Mouse (Mus musculus) retina, embryonic 14.5 days (tissue): ENCODE measurements at regions not wholly inside any gene's neighbourhood (a gene's known extent, or its start where the extent isn't known, plus 50 kb on each side); places are given as distances from the start of the nearest gene placed in this dataset.
"Not testable (repeated sequence)": the region's sequence is repeated elsewhere in the genome, so short reads cannot be mapped to it uniquely, and the experiment has no call there.

Experiments used
- DNase-seq: peaks from one replicate; pipeline ENCODE4 v3.0.0-alpha.2; 2015; ENCODE audit warnings: low spot score

DNA sequence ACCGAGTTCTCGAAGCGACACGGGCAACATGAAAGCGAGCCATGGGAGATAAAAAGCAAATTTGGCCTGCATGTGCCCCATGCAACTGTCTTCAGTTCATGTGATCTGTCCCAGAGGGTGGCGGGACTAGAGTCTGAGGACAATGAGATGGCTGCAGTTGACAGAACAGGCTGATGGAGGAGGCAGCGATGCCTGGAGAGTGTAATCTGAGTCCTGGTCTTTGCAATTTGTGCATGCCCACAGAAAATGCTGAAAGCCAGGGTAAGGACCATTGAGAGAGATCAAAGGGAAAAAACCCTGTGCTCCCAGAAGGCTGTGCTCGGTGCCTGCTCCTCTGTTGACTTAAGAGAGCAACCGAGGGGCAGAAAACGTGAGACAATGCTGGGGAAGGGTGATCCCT lies 624.8 kb upstream of the BB014433 start:
- DNase-seq, result no peak

- no peak for DNase-seq
These were observed 624.4 kb upstream of the BB014433 start for GRCm38 (mm10) chr8:15670298-15670697.

- DNase-seq, result no peak
These were observed 623.6 kb upstream of the BB014433 start for GRCm38 (mm10) chr8:15669515-15669914.

DNA sequence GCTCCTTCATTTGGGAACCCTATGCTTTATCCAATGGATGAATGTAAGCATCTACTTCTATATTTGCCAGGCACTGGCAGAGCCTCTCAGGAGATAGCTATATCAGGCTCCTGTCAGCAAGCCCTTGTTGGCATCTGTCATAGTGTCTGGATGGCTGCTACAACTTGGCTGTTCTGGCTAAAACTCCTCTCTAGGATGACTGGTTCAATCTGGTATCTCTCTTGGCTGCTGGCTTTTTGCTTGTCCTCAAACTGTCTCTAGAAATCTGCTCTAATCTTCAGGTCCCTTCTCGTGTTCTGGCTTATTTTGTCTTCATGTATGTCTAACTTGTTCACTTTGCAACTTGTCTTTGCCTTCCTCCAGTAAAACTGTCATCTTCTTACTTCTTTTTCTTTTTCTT lies 614.7 kb upstream of the BB014433 start:
- no peak for DNase-seq

DNA sequence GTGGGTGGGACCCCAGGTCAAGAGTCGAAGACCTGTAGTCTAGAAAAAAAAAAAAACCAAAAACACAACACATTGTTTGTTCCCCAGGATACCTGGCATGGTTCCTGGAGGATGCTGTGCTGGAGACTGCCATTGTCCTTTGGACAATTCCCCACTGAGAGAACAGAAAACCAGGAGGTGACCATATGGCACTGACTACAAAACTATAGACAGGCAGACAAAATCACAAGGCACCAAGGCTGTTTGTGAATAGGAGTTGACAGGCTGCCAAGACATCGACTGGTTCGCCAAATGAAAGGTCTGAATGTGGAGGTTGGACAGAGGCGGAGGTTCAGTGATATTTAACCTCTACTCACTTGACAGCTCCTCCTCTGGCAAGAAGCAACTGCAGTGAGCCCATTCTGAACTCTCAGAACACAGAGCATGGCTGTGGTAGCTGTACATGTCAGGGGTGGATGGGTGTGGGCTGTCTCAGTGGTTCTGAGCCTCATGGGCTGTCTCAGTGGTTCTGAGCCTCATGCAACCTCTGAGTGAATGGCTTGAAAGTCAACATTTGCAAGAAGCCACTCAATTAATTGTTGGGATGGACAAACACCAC lies 589.0 kb upstream of the BB014433 start:
- DNase-seq, result no peak

GRCm38 (mm10) chr8:15628584-15628983 lies 582.7 kb upstream of the BB014433 start:
- DNase-seq, result no peak

DNA sequence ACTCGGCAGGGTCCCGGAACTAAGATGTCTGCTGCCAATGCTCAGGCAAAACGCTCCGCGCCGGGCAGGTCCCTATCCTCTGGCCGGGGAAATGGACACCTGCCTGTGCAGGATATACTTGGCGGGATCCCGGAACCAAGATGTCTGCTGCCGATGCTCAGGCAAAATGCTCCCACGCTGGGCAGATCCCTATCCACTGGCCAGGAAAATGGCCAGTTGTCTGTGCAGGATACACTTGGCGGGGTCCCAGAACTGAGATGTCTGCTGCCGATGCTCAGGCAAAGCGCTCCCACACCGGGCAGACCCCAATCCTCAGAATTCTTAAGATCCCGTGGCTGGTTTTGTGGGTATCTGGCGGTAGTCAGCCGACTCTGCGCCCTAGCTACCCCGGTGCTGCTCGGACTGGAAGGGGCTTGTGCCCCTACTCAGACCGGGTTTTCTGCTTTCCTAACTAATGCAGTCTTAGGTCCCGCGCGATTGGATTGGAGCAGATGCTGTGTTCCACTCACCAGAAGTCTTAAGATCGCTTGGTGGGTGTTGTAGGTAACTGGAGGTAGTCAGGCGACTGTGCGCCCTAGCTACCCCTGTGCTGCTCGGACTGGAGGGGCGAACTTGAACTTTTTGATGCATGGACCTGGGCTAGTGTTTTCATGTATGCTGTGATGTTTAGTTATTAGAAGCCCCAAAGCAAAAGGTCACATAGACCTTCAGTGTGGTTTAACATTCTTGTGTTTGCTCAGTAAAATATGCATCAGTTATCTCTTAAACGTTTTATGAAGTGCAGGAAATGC lies 577.9 kb upstream of the BB014433 start:
- not testable (repeated sequence) for DNase-seq

GRCm38 (mm10) chr8:15610217-15610616 lies 564.3 kb upstream of the BB014433 start:
- DNase-seq, result no peak

- no peak for DNase-seq
These were observed 561.8 kb upstream of the BB014433 start for GRCm38 (mm10) chr8:15607598-15608215.

DNA sequence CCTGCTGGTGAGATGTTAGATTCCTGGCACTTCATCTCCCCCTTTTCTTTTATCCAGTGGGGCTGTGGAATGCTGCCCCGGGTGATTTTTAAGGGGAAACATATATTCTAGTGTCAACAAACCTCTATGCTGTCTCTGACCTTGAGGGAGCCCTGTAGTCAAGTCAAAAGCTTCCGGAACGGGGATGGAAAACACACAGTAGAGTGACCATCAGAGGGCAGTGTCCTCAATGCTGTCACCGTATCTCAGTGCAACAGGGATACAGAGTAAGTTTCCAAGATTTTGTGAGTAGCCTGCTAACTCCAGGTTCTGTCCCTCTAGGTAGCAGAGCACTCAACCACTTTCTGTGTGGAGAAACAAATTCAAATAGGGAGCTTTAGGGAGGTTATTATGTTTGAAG lies 555.7 kb upstream of the BB014433 start:
- no peak for DNase-seq

GRCm38 (mm10) chr8:15593106-15593505 lies 547.2 kb upstream of the BB014433 start:
- no peak for DNase-seq

DNA sequence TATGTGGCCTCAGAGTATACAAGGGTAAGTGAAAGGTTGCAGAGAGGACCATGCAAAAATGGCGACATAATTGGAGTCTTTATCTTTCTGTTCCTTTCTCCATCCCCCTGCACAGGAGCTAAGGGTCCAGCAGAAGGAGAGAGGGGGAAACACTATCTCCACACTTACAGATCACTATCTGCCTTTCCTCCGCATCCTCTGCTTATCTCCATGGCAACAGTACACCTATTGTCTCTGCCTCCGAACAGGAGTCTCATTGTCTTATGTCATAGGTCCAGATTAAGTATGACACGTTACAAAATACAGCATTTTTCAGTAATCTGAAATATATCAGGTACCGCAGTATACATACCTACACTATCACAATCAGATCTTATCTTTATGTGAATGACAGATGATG lies 537.9 kb upstream of the BB014433 start:
- no peak for DNase-seq

DNA sequence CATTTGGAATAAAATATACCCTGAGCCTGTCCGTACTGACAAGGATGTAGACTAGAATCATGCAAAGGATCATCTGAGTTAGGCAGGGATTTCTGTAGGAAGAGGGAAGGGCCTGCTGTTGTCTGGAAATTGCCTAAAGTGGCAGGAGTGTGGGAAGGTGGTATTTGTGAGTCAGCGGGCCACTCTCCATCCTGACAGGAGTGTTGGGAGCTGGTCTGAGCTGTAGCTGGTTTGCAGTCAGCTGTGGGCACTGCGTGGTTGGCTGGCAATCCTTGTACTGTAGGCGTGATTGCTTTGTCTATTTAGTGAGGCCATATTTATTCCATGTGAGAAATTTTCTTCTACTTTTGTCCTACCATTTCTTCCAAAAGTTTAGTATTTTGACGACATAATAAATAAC lies 524.2 kb upstream of the BB014433 start:
- no peak for DNase-seq

- no peak for DNase-seq
These were observed 521.9 kb upstream of the BB014433 start for GRCm38 (mm10) chr8:15567742-15568141.

GRCm38 (mm10) chr8:15562310-15563296 lies 516.7 kb upstream of the BB014433 start:
- DNase-seq, result no peak

- no peak for DNase-seq
These were observed 486.1 kb upstream of the BB014433 start for GRCm38 (mm10) chr8:15532027-15532426.

GRCm38 (mm10) chr8:15525461-15525860 lies 479.6 kb upstream of the BB014433 start:
- no peak for DNase-seq

- DNase-seq, result not testable (repeated sequence)
These were observed 474.0 kb upstream of the BB014433 start for GRCm38 (mm10) chr8:15519896-15520295.

- DNase-seq, result no peak
These were observed 455.1 kb upstream of the BB014433 start for GRCm38 (mm10) chr8:15500973-15501372.

GRCm38 (mm10) chr8:15497566-15497965 lies 451.7 kb upstream of the BB014433 start:
- no peak for DNase-seq

- no peak for DNase-seq
These were observed 450.4 kb upstream of the BB014433 start for GRCm38 (mm10) chr8:15496248-15496647.

- no peak for DNase-seq
These were observed 444.9 kb upstream of the BB014433 start for GRCm38 (mm10) chr8:15490774-15491173.
